Mouse (Mus musculus) erythroid progenitor cell, adult 5-6 weeks (primary cell): ENCODE data around the gene Wipf1. TPM values are rescaled to one million over a fixed set of nuclear protein-coding genes. Genes with fewer than 3 reads are reported as not detected.
A peak's percentile ranks its signal among the peaks of the same experiment; 100 is the strongest.
"Not testable (repeated sequence)": the region's sequence is repeated elsewhere in the genome, so short reads cannot be mapped to it uniquely, and the experiment has no call there.

Experiments
- ATAC-seq: replicated peaks from 2 replicates; pipeline ENCODE4 v1.8.0; 2016; ENCODE audit warnings: moderate number of reproducible peaks, mild to moderate bottlenecking, moderate TSS enrichment, inconsistent platforms; ENCODE audit not compliant: poor library complexity, low FRiP score, severe bottlenecking
- total RNA-seq, 2 experiments: library from RNA; stranded (forward) in 1 of 2; stranded (reverse) in 1 of 2; fragments of 150-400 nt in 1 of 2; fragments of 186-747, 209-891 nt in 1 of 2; gene quantifications; 2 replicates each; pipeline versions ENCODE4 v1.2.3 to v1.2.4; 2015 to 2017; ENCODE audit warnings: low replicate concordance in 2 of 2

The Wipf1 gene
- 12.6 and 13.3 TPM in 2 replicates for total RNA-seq (2015; ENCODE audit: low replicate concordance)
- 3.6 and 3.7 TPM in 2 replicates for total RNA-seq (2017; ENCODE audit: low replicate concordance)

- no peak for ATAC-seq
Observed at GRCm38 (mm10) chr2:73529356-73530330, at the start of gene Wipf1. Gene Wipf1, minus strand, starts transcription at chr2:73529734.

GRCm38 (mm10) chr2:73579168-73579567 lies 49.6 kb upstream of the Wipf1 start:
- no peak for ATAC-seq

GRCm38 (mm10) chr2:73574418-73574817 lies 44.9 kb upstream of the Wipf1 start:
- no peak for ATAC-seq

GRCm38 (mm10) chr2:73573556-73573955 lies 44.0 kb upstream of the Wipf1 start:
- ATAC-seq: no peak

- ATAC-seq: peak; percentile 60
Observed at GRCm38 (mm10) chr2:73572539-73573372, 43.2 kb upstream of the Wipf1 start.

GRCm38 (mm10) chr2:73571901-73572300 lies 42.4 kb upstream of the Wipf1 start:
- no peak for ATAC-seq

- ATAC-seq: no peak
Observed at GRCm38 (mm10) chr2:73571304-73571703, 41.8 kb upstream of the Wipf1 start.

- ATAC-seq: peak; percentile 74; the same call in 1 of the 2 replicates
Observed at GRCm38 (mm10) chr2:73566989-73567605, 37.6 kb upstream of the Wipf1 start.

- no peak for ATAC-seq
Observed at GRCm38 (mm10) chr2:73566162-73566561, 36.6 kb upstream of the Wipf1 start.

GRCm38 (mm10) chr2:73563690-73564089 lies 34.2 kb upstream of the Wipf1 start:
- no peak for ATAC-seq

GRCm38 (mm10) chr2:73562656-73563055 lies 33.1 kb upstream of the Wipf1 start:
- ATAC-seq: no peak

- ATAC-seq: 0 out of 2 replicates have a peak, but pooled peaks have one; percentile 3
Observed at GRCm38 (mm10) chr2:73561665-73562063, 32.1 kb upstream of the Wipf1 start.

GRCm38 (mm10) chr2:73560899-73561664 lies 31.5 kb upstream of the Wipf1 start:
- ATAC-seq: no peak

- no peak for ATAC-seq
Observed at GRCm38 (mm10) chr2:73560445-73560844, 30.9 kb upstream of the Wipf1 start.

GRCm38 (mm10) chr2:73557956-73558355 lies 28.4 kb upstream of the Wipf1 start:
- no peak for ATAC-seq

GRCm38 (mm10) chr2:73557061-73557460 lies 27.5 kb upstream of the Wipf1 start:
- ATAC-seq: not testable (repeated sequence)

- ATAC-seq: no peak
Observed at GRCm38 (mm10) chr2:73554389-73554788, 24.9 kb upstream of the Wipf1 start.

GRCm38 (mm10) chr2:73552926-73553325 lies 23.4 kb upstream of the Wipf1 start:
- no peak for ATAC-seq

- no peak for ATAC-seq
Observed at GRCm38 (mm10) chr2:73550725-73551124, 21.2 kb upstream of the Wipf1 start.
